Mouse (Mus musculus) liver, postnatal 0 days (tissue): ENCODE results near the gene Nepro. TPM values are rescaled to one million over a fixed set of nuclear protein-coding genes. Genes with fewer than 3 reads are reported as not detected.

Source experiments
- ATAC-seq: fragments of 200-750 bp; cut with Nextera tagmentation; 2 replicates; pipeline ENCODE4 v1.8.0; 2017; ENCODE audit warnings: mild to moderate bottlenecking, moderate library complexity
- DNase-seq: peaks from one replicate; pipeline ENCODE4 v3.0.0-alpha.2; 2016
- H3K27ac ChIP-seq: fragments of 300-500 bp; sonication (generic); 2 replicates; pipeline ENCODE4 v1.5.1; 2014; ENCODE audit warnings: antibody characterized with exemption, moderate library complexity, mild to moderate bottlenecking, low read depth
- H3K27me3 ChIP-seq: fragments of 300-500 bp; sonication (generic); 2 replicates; pipeline ENCODE4 v1.6.1; 2014; ENCODE audit warnings: low read length, control low read depth, mixed read lengths; ENCODE audit not compliant: insufficient read depth
- H3K36me3 ChIP-seq: fragments of 300-500 bp; sonication (generic); replicated peaks from 2 replicates; pipeline ENCODE4 v1.6.1; 2014; ENCODE audit warnings: mild to moderate bottlenecking, control low read depth, low read length, moderate library complexity, mixed read lengths; ENCODE audit not compliant: insufficient read depth
- H3K4me1 ChIP-seq: fragments of 300-500 bp; sonication (generic); 2 replicates; pipeline ENCODE4 v1.6.1; 2014; ENCODE audit warnings: antibody characterized with exemption, mild to moderate bottlenecking, control low read depth; ENCODE audit not compliant: insufficient read depth
- H3K4me2 ChIP-seq: fragments of 300-500 bp; sonication (generic); 2 replicates; pipeline ENCODE4 v1.6.1; 2014; ENCODE audit warnings: low read depth, mild to moderate bottlenecking, low read length, moderate library complexity, mixed read lengths
- H3K4me3 ChIP-seq: fragments of 300-500 bp; sonication (generic); 2 replicates; pipeline ENCODE4 v1.5.1; 2014; ENCODE audit warnings: low read depth, low read length
- H3K9ac ChIP-seq: fragments of 300-500 bp; sonication (generic); replicated peaks from 2 replicates; pipeline ENCODE4 v1.6.1; 2014; ENCODE audit warnings: mild to moderate bottlenecking, moderate library complexity
- H3K9me3 ChIP-seq: fragments of 300-500 bp; sonication (generic); 2 replicates; pipeline ENCODE4 v1.6.1; 2016; ENCODE audit warnings: mild to moderate bottlenecking, control low read depth, low read length, mixed read lengths
- CTCF ChIP-seq: sonication (generic); IDR thresholded peaks from 2 replicates; pipeline ENCODE4 v1.5.1; 2016; ENCODE audit warnings: antibody characterized with exemption, low read depth
- EP300 ChIP-seq: IDR thresholded peaks from 2 replicates; pipeline ENCODE4 v1.6.1; 2016; ENCODE audit warnings: antibody characterized with exemption, low read depth, mild to moderate bottlenecking
- WGBS: fragments of 180-500 bp; shearing (Covaris S2); extraction: QIAGEN DNeasy Blood & Tissue Kit; methylation state at CpG from one replicate; pipeline ENCODE4 v1.1.7; 2014; ENCODE audit not compliant: insufficient replicate concordance; 5-methylcytosine and 5-hydroxymethylcytosine counted together
- polyA plus RNA-seq: library from polyadenylated mRNA; unstranded; fragments of >200 nt; fragmentation: Nextera tagmentation; extraction: Ambion mirVana; gene quantifications from 2 replicates; pipeline ENCODE4 v1.2.1, GENCODE M21; 2015

Nepro gene
- polyA plus RNA-seq, 1 experiment from 2014 or later, result 2.4 TPM

GRCm38 (mm10) chr16:44780751-44781150, 56.6 kb downstream of the Nepro start:
- no peaks in the 10 kb centered on the region for H3K27me3 ChIP-seq
- H3K9me3 ChIP-seq, result no peaks in the 10 kb centered on the region
- no peak overlapping the region for H3K27ac ChIP-seq
- H3K4me3 ChIP-seq, result no peak overlapping the region
- no peak overlapping the region for H3K9ac ChIP-seq
- no peak overlapping the region for H3K4me2 ChIP-seq
- DNase-seq (no peak), ATAC-seq (no peak)
- no peaks in the 10 kb centered on the region for H3K4me1 ChIP-seq
- WGBS, result 70% methylated on average over 4 of the region's 4 CpGs
- TF ChIP-seq CTCF (peak; percentile 42), EP300 (no peak)
- no peaks in the 10 kb centered on the region for H3K36me3 ChIP-seq

Other genes starting within 250 kb of the Nepro start
- 0.14 and 0.17 TPM in 2 replicates for gene Boc, start 165.4 kb upstream of the Nepro start, polyA plus RNA-seq
- 18.3 and 18.4 TPM in 2 replicates for gene Gtpbp8, start 22.1 kb downstream of the Nepro start, polyA plus RNA-seq
- 4.2 and 4.7 TPM in 2 replicates for gene Cd200r1, start 41.4 kb downstream of the Nepro start, polyA plus RNA-seq
- gene Cd200r4, start 87.4 kb downstream of the Nepro start, polyA plus RNA-seq, result 0.45 and 0.68 TPM in 2 replicates
- 0.12 and 0.13 TPM in 2 replicates for gene Cd200r2, start 142.8 kb downstream of the Nepro start, polyA plus RNA-seq
- 0.69 and 0.79 TPM in 2 replicates for gene Cd200r3, start 219.4 kb downstream of the Nepro start, polyA plus RNA-seq